Mouse (Mus musculus) heart, postnatal 0 days (tissue): Measurements from ENCODE around the gene Trak1.

Experiments used
- CTCF ChIP-seq: IDR thresholded peaks from 2 replicates; pipeline ENCODE4 v1.5.1; 2016; ENCODE audit warnings: antibody characterized with exemption, control low read depth, low read depth
- EP300 ChIP-seq: IDR thresholded peaks from 2 replicates; pipeline ENCODE4 v1.6.1; 2016; ENCODE audit warnings: antibody characterized with exemption, low read depth

GRCm38 (mm10) chr9:121360327-121360954 lies 63.1 kb downstream of the Trak1 start:
- no peak for TF ChIP-seq EP300
- peak; percentile 31 for TF ChIP-seq CTCF
